Mouse (Mus musculus): Measurements from ENCODE around the gene Hoxc13. TPM values are rescaled to one million over a fixed set of nuclear protein-coding genes. Genes with fewer than 3 reads are reported as not detected.

Gene Hoxc13
- polyA plus RNA-seq (2012; rRNA removed), result not detected in 2 replicates

DNA sequence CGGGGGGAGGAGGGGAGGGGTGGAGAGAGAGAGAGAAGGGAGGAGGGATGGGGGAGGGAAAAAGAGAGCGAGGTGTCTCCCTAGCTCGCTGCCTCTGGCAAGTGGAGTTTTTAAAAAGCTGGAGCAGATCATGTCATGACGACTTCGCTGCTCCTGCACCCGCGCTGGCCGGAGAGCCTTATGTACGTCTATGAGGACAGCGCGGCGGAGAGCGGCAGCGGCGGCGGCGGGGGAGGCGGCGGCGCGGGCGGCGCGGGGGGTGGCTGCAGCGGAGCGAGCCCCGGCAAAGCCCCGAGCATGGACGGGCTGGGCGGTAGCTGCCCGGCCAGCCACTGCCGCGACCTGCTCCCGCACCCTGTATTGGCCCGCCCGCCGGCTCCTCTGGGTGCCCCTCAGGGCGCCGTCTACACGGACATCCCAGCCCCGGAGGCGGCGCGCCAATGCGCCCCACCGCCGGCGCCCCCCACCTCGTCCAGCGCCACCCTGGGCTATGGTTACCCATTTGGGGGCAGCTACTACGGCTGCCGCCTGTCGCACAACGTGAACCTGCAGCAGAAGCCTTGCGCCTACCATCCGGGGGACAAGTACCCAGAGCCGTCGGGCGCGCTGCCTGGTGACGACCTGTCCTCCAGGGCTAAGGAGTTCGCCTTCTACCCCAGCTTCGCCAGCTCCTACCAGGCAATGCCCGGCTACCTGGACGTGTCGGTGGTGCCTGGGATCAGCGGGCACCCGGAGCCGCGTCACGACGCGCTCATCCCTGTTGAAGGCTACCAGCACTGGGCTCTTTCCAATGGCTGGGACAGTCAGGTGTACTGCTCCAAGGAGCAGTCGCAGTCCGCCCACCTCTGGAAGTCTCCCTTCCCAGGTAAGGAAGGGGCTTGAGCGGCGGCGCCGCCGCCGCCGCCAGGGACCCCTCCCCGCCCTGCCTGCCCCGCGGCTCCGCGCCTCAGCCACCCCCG is at the start of gene Hoxc13:
Hoxc13 (plus strand) TSS at position 51 of the 959 bp plus-strand sequence.
- DNase-seq (ENCODE audit: low read depth), result no peak

GRCm38 (mm10) chr15:102885803-102886202 is 35.1 kb upstream of the Hoxc13 start:
- no peak for DNase-seq (ENCODE audit: low read depth)

GRCm38 (mm10) chr15:102895115-102895514 is 25.8 kb upstream of the Hoxc13 start:
- no peak for DNase-seq (ENCODE audit: low read depth)

DNA sequence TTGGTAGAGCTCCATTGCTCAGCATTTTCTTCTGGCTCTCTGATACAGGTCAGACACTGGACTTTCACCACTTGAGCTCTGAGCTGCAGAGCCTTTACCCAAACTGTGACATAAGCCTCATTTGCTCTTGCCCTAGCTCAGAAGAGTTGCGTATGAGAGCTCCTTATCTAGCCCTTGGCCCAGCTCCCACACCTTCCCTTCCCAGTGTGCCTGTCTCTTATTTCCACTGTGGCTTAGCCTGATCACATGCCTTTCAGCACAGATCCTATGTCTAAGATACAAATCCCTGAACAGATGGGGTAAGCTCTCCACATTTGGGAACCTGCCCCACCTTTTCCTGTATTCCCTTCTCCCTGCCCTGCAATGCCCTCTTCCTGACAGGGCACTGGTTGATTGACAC is 16.0 kb upstream of the Hoxc13 start:
- DNase-seq (ENCODE audit: low read depth), result no peak

DNA sequence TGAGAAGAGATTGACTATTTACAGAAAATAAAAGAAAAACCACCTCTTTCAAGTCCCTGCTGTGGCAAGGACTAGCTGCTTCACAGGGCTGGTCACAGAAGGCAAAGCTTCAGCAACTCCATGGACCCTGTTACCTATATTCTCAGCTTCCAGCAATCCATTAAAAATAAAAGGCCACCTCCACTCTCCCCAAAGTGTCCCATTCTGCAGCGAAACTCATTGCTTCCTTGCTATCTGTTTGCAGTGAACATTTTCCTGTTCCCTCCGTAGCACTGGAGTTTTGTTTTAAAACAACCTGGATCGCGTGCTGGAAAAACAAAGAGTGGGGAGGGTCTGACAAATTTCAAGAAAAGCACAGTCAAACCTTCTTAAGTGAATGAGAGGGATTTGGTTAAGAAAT is 11.4 kb upstream of the Hoxc13 start:
- no peak for DNase-seq (ENCODE audit: low read depth)

DNA sequence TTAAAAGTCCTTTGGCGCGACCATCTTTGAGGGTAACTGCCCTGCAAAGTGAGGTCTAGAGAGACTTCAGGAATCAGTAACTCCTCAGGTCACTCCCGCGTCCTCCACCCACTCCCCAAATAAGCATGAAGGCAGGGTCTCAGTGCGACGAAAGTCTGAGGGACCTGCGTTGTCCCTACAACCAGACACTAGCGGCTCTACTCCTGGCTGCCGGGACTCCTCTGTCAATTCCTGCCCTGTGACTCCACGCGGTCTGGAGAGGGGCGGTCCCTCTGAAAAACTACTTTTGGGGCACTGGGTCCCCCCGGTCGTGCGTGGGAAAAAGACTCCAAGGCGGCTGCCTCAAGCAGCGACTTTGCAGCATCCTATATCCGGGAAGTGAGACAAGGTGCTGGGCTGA is 10.9 kb upstream of the Hoxc13 start:
- DNase-seq (ENCODE audit: low read depth), result no peak

GRCm38 (mm10) chr15:102910496-102911095 is 10.3 kb upstream of the Hoxc13 start:
- DNase-seq (ENCODE audit: low read depth), result no peak

GRCm38 (mm10) chr15:102913038-102913585 is 7.8 kb upstream of the Hoxc13 start:
- no peak for DNase-seq (ENCODE audit: low read depth)

DNA sequence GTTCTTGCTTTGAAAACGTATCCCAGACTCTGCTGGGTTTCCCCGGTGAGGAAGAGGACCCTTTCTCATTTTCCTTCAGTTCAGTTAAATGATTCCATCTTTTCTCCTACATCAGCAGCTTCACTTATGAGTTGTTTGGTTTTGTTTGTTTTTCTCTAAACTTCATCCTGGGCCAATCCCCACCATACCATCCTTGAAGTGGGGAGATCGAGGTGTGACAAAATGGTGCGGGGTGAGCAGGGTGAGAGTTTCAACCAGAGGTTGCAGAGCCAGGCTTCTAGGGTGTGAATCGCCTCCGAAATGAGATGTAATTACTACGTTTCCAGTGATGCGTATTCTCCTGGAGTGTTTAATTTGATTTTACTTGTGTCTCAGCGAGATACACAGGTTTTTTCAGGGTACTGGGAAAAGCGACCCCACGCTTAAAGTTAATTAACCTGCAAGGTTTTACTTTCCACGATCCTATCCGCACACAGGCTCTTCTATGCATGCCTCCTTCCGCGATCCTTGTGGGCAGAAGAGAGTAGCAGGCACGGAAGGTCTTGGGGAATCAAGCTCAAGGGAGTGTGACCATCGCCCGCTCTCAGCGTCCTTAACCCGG is 2.8 kb upstream of the Hoxc13 start:
- DNase-seq (ENCODE audit: low read depth), result no peak

DNA sequence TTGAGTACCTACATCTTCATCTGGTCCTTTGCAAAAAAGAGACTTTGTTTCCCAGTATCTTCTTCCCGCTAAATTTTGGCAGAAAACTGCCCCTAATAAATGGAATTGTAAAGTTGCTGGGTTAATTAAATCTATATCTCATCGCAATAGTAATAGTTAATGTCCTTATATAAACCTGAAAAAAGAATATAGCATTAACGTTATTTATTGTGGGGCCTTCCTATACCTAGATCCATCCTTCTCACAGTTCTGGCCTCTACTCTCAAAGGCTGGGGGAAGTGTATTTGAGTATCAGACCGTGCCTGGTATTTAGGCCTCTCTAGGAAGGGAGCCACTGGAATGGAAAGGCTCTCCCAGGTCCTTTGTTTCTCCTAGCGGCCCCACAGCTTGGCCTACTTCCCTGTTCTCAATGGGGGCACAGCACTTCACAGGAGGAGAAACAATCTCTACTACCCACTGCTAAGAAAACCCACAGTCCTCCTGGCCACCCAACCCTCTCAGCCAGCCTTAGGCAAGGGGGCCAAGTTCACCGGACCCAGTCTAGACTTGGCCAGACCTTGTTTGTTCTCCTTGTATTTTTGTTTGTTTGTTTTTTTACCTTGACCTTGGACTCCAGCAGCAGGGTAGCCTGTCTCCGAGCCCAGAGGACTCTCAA is 2.2 kb upstream of the Hoxc13 start:
- DNase-seq (ENCODE audit: low read depth), result no peak

- DNase-seq (ENCODE audit: low read depth), result no peak
Measured at GRCm38 (mm10) chr15:102919336-102920180, 1.3 kb upstream of the Hoxc13 start.

GRCm38 (mm10) chr15:102920619-102921018 is 284 bp upstream of the Hoxc13 start:
- DNase-seq (ENCODE audit: low read depth), result no peak

DNA sequence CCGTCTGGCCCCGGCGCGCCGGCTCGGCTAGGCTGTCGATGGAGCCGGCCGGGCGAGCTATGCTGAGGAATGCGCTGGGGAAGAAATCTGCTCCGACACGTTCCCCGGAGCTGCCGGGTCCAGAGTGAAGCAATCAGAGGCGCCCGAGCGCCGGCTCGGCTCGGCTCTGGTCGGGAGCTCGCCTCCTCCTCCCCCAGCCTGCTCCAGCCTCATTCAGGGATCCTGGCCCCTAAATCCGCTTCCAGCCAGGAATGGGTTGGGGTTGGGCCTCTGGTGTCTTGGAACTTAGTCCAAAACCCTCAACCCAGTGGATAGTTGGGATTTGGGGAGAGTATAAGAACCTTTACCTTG is 1.1 kb downstream of the Hoxc13 start:
- no peak for DNase-seq (ENCODE audit: low read depth)

DNA sequence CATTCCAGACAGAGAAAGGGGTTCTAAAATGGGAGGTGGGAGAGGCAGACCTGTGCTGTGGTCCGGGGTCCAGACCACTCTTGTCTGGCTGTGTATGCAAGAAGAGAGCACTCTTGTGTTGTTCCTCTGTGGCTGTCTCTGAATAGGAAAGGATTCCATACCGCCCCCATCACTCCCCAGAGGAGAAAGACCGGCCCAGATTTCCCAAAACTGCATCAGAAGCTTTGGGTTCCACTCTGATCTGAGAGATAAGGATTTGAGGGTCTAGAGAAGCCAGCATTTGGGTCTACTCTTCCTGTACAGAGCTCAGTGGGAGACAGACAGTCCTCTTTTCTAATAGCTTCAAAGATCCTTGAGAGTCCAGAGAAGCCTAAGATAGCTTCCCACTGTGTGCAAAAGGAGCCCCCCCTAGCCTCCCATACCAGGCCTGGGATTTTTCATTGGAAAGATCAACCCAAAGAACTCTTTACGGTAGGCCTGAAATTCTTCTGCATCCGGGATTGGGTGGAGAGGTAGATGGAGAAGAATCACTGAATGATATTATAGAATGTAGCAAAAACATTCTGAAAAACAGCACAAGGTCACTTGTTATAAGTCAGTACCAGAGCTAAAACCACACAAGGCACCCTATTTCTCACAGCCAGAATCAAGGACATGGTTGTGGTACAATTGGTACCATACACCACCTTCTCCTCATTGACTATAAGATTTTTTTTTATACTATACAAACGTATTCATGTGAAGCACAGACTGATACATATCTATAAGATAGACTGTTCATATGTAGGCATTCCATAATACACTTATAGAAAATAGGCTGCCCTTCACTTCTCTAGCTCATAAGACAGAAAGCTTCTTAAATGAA is 2.0 kb downstream of the Hoxc13 start:
- no peak for DNase-seq (ENCODE audit: low read depth)

- no peak for DNase-seq (ENCODE audit: low read depth)
Measured at GRCm38 (mm10) chr15:102927032-102927645, 6.2 kb downstream of the Hoxc13 start.

GRCm38 (mm10) chr15:102931706-102932358 is 10.9 kb downstream of the Hoxc13 start:
- DNase-seq (ENCODE audit: low read depth), result no peak

DNA sequence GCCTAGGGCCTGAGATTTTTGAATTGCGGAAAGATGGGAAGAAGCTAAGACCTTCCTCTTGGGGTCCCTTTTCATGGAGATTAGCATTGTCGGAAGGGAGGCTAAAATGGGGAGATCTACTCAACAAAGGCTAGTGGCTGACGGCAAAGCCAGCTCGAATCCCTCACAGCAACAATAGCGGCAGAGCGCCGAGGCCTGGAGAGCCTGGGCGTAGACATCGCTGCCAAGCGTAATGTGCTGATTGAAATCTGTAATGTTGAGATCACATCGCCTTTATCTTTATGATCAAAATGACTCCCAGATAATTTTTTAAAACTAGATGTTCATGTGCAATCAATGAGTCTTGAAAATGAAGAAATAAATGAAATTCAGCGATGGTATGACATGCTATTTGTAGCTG is 13.5 kb downstream of the Hoxc13 start:
- no peak for DNase-seq (ENCODE audit: low read depth)

DNA sequence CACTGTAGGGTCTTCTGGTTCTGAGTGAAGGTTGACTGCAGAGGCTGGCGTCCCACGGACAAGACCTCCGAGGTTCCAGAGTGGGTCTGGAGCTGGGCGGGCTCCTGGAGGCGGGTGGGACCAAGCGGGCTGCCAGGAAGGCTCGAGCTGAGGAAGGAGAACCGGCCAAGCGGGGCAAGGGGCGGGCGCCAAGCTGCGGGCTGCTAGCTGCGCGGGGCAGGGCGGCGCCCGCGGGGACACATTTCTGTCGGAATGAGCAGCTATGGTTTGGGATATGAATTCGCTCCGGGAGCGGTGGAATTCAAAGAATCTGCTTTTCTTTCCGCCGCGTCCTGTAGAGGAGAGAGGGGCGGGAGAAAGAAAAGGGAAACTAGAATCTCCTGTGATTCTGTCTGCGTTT is 14.0 kb downstream of the Hoxc13 start:
- DNase-seq (ENCODE audit: low read depth), result no peak

All from gonadal fat pad, adult 2 months (tissue).